Mouse (Mus musculus) neural tube, embryonic 12.5 days (tissue): ENCODE results near the gene Ick. TPM values are rescaled to one million over a fixed set of nuclear protein-coding genes. Genes with fewer than 3 reads are reported as not detected.
"Not testable (repeated sequence)": the region's sequence is repeated elsewhere in the genome, so short reads cannot be mapped to it uniquely, and the experiment has no call there.

Experiments used
- ATAC-seq: fragments of 200-750 bp; cut with Nextera tagmentation; 2 replicates; pipeline ENCODE4 v1.8.0; 2017; ENCODE audit warnings: low read depth, mild to moderate bottlenecking, moderate TSS enrichment, moderate library complexity; ENCODE audit not compliant: low FRiP score
- H3K27ac ChIP-seq: fragments of 300-500 bp; sonication (generic); 2 replicates; pipeline ENCODE4 v1.5.1; 2016
- H3K27me3 ChIP-seq: fragments of 300-500 bp; sonication (generic); replicated peaks from 2 replicates; pipeline ENCODE4 v1.6.1; 2016; ENCODE audit warnings: mild to moderate bottlenecking
- H3K36me3 ChIP-seq: fragments of 300-500 bp; sonication (generic); 2 replicates; pipeline ENCODE4 v1.6.1; 2016; ENCODE audit warnings: mild to moderate bottlenecking
- H3K4me1 ChIP-seq: fragments of 300-500 bp; sonication (generic); 2 replicates; pipeline ENCODE4 v1.6.1; 2016
- H3K4me2 ChIP-seq: fragments of 300-500 bp; sonication (generic); replicated peaks from 2 replicates; pipeline ENCODE4 v1.6.1; 2016; ENCODE audit warnings: mild to moderate bottlenecking
- H3K4me3 ChIP-seq: fragments of 300-500 bp; sonication (generic); 2 replicates; pipeline ENCODE4 v1.5.1; 2016
- H3K9ac ChIP-seq: fragments of 300-500 bp; sonication (generic); 2 replicates; pipeline ENCODE4 v1.6.1; 2016; ENCODE audit warnings: mild to moderate bottlenecking
- H3K9me3 ChIP-seq: fragments of 300-500 bp; sonication (generic); 2 replicates; pipeline ENCODE4 v1.6.1; 2016; ENCODE audit warnings: mild to moderate bottlenecking
- WGBS: fragments of 180-500 bp; shearing (Covaris S2); methylation state at CpG from one replicate; pipeline ENCODE4 v1.1.7; 2016; 5-methylcytosine and 5-hydroxymethylcytosine counted together
- polyA plus RNA-seq: library from polyadenylated mRNA; unstranded; fragments of >200 nt; fragmentation: Nextera tagmentation; extraction: Ambion mirVana; gene quantifications from 2 replicates; pipeline ENCODE4 v1.2.1, GENCODE M21; 2016

The Ick gene
- polyA plus RNA-seq, 1 experiment from 2014 or later = 39.7 TPM

- ATAC-seq = no peak
- H3K9me3 ChIP-seq = no peaks in the 10 kb centered on the region
- H3K9ac ChIP-seq = no peak overlapping the region
- H3K4me1 ChIP-seq = no peaks in the 10 kb centered on the region
- no peak overlapping the region for H3K4me3 ChIP-seq
- H3K27ac ChIP-seq = no peak overlapping the region
- WGBS = 92% methylated on average over 1 of the region's 1 CpGs
- no peak overlapping the region for H3K4me2 ChIP-seq
- H3K36me3 ChIP-seq = peaks cover 82% of the 10 kb centered on the region
- no peaks in the 10 kb centered on the region for H3K27me3 ChIP-seq
Observed at GRCm38 (mm10) chr9:78157221-78157620, 48.2 kb downstream of the Ick start.

GRCm38 (mm10) chr9:78163291-78163690 is 54.3 kb downstream of the Ick start:
- Histone ChIP-seq H3K9ac (no peak overlapping the region), H3K4me3 (no peak overlapping the region), H3K27me3 (no peaks in the 10 kb centered on the region), H3K27ac (no peak overlapping the region), H3K36me3 (peaks cover 83% of the 10 kb centered on the region), H3K4me1 (no peaks in the 10 kb centered on the region), H3K4me2 (no peak overlapping the region), H3K9me3 (no peaks in the 10 kb centered on the region)
- no peak for ATAC-seq
- WGBS = 86% methylated on average over 10 of the region's 10 CpGs

- H3K4me1 ChIP-seq = no peaks in the 10 kb centered on the region
- no peak overlapping the region for H3K4me2 ChIP-seq
- 91% methylated on average over 3 of the region's 3 CpGs for WGBS
- ATAC-seq = no peak
- H3K4me3 ChIP-seq = no peak overlapping the region
- H3K9ac ChIP-seq = no peak overlapping the region
- H3K36me3 ChIP-seq = peaks cover 81% of the 10 kb centered on the region
- no peaks in the 10 kb centered on the region for H3K27me3 ChIP-seq
- H3K27ac ChIP-seq = no peak overlapping the region
- no peaks in the 10 kb centered on the region for H3K9me3 ChIP-seq
Observed at GRCm38 (mm10) chr9:78164741-78165140, 55.7 kb downstream of the Ick start.

- Histone ChIP-seq H3K4me2 (no peak overlapping the region), H3K36me3 (peaks cover 74% of the 10 kb centered on the region), H3K27ac (no peak overlapping the region), H3K4me1 (no peaks in the 10 kb centered on the region), H3K4me3 (no peak overlapping the region), H3K9ac (no peak overlapping the region), H3K9me3 (no peaks in the 10 kb centered on the region), H3K27me3 (no peaks in the 10 kb centered on the region)
- ATAC-seq = no peak
- 93% methylated on average over 6 of the region's 6 CpGs for WGBS
Observed at GRCm38 (mm10) chr9:78165454-78165853, 56.5 kb downstream of the Ick start.

GRCm38 (mm10) chr9:78166694-78167452 is 57.9 kb downstream of the Ick start:
- Histone ChIP-seq H3K9ac (no peak overlapping the region), H3K9me3 (no peaks in the 10 kb centered on the region), H3K27me3 (no peaks in the 10 kb centered on the region), H3K4me1 (no peaks in the 10 kb centered on the region), H3K27ac (no peak overlapping the region), H3K4me3 (no peak overlapping the region), H3K4me2 (no peak overlapping the region), H3K36me3 (peaks cover 60% of the 10 kb centered on the region)
- WGBS = 85% methylated on average over 19 of the region's 19 CpGs
- no peak for ATAC-seq

GRCm38 (mm10) chr9:78167453-78167969 is 58.5 kb downstream of the Ick start:
- no peaks in the 10 kb centered on the region for H3K9me3 ChIP-seq
- ATAC-seq = no peak
- H3K36me3 ChIP-seq = peaks cover 54% of the 10 kb centered on the region
- H3K4me2 ChIP-seq = no peak overlapping the region
- H3K4me3 ChIP-seq = no peak overlapping the region
- H3K27ac ChIP-seq = no peak overlapping the region
- H3K27me3 ChIP-seq = no peaks in the 10 kb centered on the region
- WGBS = 89% methylated on average over 19 of the region's 19 CpGs
- no peaks in the 10 kb centered on the region for H3K4me1 ChIP-seq
- no peak overlapping the region for H3K9ac ChIP-seq

- no peak overlapping the region for H3K27ac ChIP-seq
- no peak overlapping the region for H3K4me3 ChIP-seq
- H3K9ac ChIP-seq = no peak overlapping the region
- ATAC-seq = no peak
- H3K27me3 ChIP-seq = no peaks in the 10 kb centered on the region
- no peak overlapping the region for H3K4me2 ChIP-seq
- peaks cover 47% of the 10 kb centered on the region for H3K36me3 ChIP-seq
- H3K9me3 ChIP-seq = no peaks in the 10 kb centered on the region
- no peaks in the 10 kb centered on the region for H3K4me1 ChIP-seq
- 95% methylated on average over 6 of the region's 6 CpGs for WGBS
Observed at GRCm38 (mm10) chr9:78168864-78169263, 59.9 kb downstream of the Ick start.

GRCm38 (mm10) chr9:78174016-78174415 is 65.0 kb downstream of the Ick start:
- ATAC-seq = no peak
- Histone ChIP-seq H3K9ac (no peak overlapping the region), H3K4me2 (no peak overlapping the region), H3K27me3 (no peaks in the 10 kb centered on the region), H3K4me1 (no peaks in the 10 kb centered on the region), H3K36me3 (peaks cover 6% of the 10 kb centered on the region), H3K4me3 (no peak overlapping the region), H3K27ac (no peak overlapping the region), H3K9me3 (no peaks in the 10 kb centered on the region)
- 46% methylated on average over 1 of the region's 1 CpGs for WGBS

- 0 out of 2 replicates have a peak, but pooled peaks have one; percentile 38 for ATAC-seq
Observed at GRCm38 (mm10) chr9:78174925-78175276, 65.9 kb downstream of the Ick start.

GRCm38 (mm10) chr9:78175277-78176200 is 66.5 kb downstream of the Ick start:
- peak overlapping the region; percentile 96 for H3K27ac ChIP-seq
- peak overlapping the region; percentile 58 for H3K4me3 ChIP-seq
- under 1% methylated on average over 52 of the region's 58 CpGs for WGBS
- peak overlapping the region; percentile 58 for H3K4me2 ChIP-seq
- peak; percentile 98 for ATAC-seq
- no peaks in the 10 kb centered on the region for H3K36me3 ChIP-seq
- H3K9me3 ChIP-seq = no peaks in the 10 kb centered on the region
- no peaks in the 10 kb centered on the region for H3K27me3 ChIP-seq
- H3K4me1 ChIP-seq = no peaks in the 10 kb centered on the region
- H3K9ac ChIP-seq = peak overlapping the region; percentile 83

More at GRCm38 (mm10) chr9:78174925-78175276, 65.9 kb downstream of the Ick start:
- H3K27ac ChIP-seq, H3K27me3 ChIP-seq, H3K9me3 ChIP-seq, H3K4me3 ChIP-seq, H3K4me1 ChIP-seq, H3K9ac ChIP-seq, H3K36me3 ChIP-seq, H3K4me2 ChIP-seq: not testable (repeated sequence)
- 46% methylated on average over 3 of the region's 3 CpGs for WGBS

- Histone ChIP-seq H3K4me3 (peak overlapping the region; percentile 58), H3K27ac (peak overlapping the region; percentile 96), H3K4me2 (peak overlapping the region; percentile 58), H3K9ac (peak overlapping the region; percentile 83), H3K4me1 (no peaks in the 10 kb centered on the region), H3K9me3 (no peaks in the 10 kb centered on the region), H3K27me3 (no peaks in the 10 kb centered on the region), H3K36me3 (no peaks in the 10 kb centered on the region)
- peak; percentile 79 for ATAC-seq
- under 1% methylated on average over 22 of the region's 22 CpGs for WGBS
Observed at GRCm38 (mm10) chr9:78176201-78176727, 67.3 kb downstream of the Ick start.

- 41% methylated on average over 7 of the region's 7 CpGs for whole genome bisulfite sequencing
Observed at GRCm38 (mm10) chr9:78176831-78177230, 67.8 kb downstream of the Ick start.

More at GRCm38 (mm10) chr9:78176831-78177230, 67.8 kb downstream of the Ick start:
- Histone ChIP-seq H3K27ac (no peak overlapping the region), H3K36me3 (no peaks in the 10 kb centered on the region), H3K4me3 (0 out of 2 replicates have a peak overlapping the region, but pooled peaks have one; percentile 58), H3K9ac (peak overlapping the region; percentile 83; the same call in 1 of the 2 replicates), H3K27me3 (no peaks in the 10 kb centered on the region), H3K4me2 (peak overlapping the region; percentile 58), H3K9me3 (no peaks in the 10 kb centered on the region), H3K4me1 (no peaks in the 10 kb centered on the region)
- no peak for ATAC-seq
